Mouse (Mus musculus) olfactory bulb, adult 2 months (tissue): ENCODE measurements around the gene Cobl.

ENCODE experiments used
- CTCF ChIP-seq: fragments of 200-500 bp; IDR thresholded peaks from 2 replicates; pipeline ENCODE4 v1.5.1; 2012; ENCODE audit warnings: low read depth, mild to moderate bottlenecking, low read length, moderate library complexity; ENCODE audit not compliant: insufficient read depth
- POLR2A ChIP-seq: fragments of 200-500 bp; IDR thresholded peaks from 2 replicates; pipeline ENCODE4 v1.6.1; 2012; ENCODE audit warnings: mild to moderate bottlenecking, low read depth, low read length, moderate library complexity; ENCODE audit not compliant: insufficient read depth

DNA sequence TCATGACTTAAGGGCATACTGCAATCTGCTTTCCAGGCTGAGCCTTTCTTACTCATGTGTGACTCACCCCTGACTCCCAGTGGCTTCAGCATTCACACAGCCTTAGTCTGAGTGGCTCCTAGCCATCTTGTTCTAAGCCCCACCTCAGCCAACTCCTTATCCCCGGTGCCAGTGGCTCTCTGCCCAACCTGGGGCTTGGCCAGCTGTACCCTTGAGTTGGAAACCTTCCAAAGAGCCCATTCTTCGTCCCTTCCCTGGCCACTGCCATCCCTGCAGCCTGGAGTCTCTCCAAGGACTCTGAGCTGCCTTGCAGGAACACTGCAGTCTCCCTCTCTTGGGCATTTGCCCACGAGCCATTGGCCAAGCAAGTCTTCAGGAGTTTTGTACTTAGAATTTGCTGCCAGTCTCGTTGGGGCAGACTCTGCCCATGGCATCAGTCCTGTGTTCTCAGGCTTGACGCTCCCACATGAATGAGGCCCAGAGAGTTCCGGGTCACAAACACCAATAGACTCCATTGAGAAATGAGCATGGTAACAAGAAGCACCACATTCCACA is 233.2 kb downstream of the Cobl start:
- TF ChIP-seq CTCF (no peak), POLR2A (no peak)
